Mouse (Mus musculus) cerebellum, adult 8-10 months (tissue): ENCODE measurements around the gene Fyn.
A peak's percentile ranks its signal among the peaks of the same experiment; 100 is the strongest.

Experiments
- DNase-seq: peaks from one replicate; pipeline ENCODE4 v3.0.0; 2022

The Fyn gene

DNA sequence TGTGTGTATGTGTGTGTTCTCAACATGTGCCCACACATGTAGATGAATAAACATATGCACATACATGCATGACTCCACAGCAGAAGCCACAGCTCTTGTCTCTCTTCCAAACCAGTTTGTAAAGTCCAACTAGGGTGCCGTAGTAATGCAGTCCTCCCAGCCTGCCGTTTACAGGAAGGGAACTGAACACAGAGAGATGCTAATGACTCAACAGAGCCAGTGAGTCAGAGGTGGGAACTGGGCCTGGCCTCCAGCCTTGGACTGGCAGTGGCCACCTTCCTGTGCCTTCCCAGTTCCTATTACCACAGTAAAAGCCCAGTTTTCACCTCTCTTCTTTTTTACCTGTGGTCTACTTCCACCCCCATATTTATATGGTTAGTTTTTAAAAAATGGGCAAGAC is 46.9 kb downstream of the Fyn start:
- peak; percentile 54 for DNase-seq

DNA sequence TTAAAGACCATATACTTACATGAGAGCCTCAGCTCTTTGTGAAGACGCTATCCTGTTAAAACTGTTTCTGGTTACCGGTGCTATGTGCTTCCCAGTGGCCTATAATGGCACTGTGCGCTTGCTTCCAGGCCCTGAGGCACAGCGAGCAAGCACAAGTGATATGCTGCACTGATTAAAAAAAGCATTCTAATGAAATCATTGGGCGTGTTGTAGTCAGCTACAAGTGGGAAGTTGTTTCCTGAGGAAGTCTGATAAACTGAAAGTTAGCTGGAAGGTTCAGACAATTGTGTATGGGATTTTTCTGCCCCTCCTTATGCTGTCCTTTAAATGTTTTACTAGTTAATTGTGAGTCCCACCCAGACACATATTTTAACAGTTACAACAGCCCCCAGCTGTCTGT is 49.0 kb downstream of the Fyn start:
- no peak for DNase-seq

DNA sequence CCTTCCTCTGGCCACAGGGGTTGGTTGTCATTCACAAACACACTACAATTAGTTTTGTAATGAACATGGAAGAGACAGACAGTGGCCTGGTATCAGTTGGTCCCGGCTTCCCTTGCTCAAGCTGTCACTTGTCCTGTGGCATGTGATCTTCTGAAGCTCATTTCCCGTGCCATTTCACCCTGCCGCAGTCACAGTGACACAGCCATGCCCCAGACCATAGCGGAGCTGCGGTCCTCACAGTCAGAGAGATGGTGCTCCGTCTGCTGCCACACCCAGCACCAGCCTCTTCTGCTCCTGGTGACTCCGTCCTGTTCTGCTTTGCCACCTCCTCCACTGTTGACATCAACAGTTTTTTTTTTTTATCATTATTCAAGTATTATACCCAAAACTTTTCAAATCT is 49.7 kb downstream of the Fyn start:
- no peak for DNase-seq

DNA sequence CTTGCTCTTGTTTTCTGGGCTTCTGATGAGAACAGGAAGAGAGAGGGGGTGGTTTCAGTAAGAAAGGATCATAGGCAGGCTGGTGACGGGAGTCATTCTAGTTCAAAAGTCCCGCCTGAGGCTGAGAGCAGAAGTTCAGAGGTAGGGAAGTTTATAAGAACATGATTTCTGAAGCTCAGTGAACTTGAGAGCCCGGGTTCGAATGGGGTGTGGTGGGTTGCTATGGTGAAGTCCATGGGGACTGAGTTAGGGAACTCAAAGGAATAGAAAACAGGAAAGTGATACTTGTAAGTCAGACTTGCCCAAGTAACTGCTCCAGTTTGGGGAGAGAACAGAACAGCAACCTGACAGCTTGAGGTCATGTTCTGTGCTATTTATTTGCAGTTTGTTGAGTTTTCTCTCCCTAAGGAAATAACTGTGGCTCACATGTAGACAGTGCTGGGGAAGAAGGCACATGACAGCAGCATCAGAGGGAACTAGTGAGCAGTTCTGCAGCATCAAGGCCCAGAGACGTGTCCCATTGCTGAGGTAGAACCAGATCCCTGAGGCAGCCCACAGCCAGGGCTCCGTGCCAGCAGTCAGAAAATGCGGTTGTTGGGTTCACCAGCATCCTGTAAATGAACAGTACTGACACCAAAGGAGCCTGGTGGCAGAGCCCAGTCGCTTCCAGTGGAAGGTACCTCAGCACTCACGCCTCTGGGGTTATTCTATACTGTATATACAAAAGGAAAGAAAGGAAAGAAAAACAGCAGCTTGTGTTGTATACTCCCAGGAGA is 52.4 kb downstream of the Fyn start:
- peak; percentile 58 for DNase-seq

DNA sequence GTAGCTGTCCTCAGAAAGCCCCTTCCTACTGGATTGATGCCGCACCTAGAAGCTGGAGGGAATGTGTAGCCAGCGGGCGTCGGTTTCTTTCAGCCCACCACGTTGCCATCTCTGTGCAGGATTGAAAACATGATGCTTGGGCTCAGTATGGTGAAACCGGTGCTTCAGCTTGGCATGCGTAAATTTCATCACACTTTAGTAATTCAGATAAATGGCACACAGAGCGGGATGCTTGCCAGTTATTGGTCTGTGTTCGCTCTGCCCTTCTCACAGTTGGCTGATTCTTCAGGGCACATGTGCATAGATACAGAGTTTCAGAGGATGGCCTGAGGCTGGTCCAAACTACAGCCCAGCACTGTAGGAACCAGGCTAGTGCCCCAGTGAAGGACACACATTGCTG is 53.1 kb downstream of the Fyn start:
- DNase-seq = no peak

DNA sequence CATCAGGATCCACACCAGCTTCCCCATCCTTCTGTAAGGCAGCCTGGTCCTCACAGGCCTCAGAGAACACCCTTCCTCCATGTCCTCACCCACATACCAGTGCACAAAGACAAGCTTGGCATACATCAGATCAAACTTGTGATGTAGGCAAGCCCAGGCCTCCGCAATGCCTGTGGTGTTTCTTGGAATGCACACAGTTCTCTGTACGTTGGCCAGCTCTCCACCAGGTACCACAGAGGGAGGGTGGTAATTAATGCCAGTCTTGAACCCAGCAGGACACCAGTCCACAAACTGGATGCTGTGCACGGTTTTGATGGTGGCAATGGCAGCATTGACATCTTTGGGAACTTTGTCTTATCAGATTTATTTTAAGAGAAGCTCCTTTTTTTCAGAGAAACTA is 56.0 kb downstream of the Fyn start:
- peak; percentile 35 for DNase-seq

DNA sequence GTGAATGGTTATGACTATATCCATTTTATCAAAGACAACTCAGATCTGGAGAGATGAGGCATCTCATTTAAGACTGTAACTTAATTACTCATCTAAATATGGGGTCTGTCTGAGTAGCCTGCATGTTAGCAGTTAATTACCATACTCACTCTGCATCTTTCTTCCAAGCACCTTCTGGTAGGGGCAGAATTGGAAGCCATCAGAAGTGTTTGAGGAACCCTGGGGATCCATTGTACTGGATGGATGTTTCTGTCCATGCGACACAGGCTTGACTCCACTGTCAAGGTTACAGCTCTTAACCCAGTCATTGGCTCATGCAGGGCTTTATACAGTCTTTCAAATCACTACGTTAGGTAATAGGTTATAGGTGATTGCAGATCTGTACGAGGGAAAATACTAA is 57.4 kb downstream of the Fyn start:
- no peak for DNase-seq

DNA sequence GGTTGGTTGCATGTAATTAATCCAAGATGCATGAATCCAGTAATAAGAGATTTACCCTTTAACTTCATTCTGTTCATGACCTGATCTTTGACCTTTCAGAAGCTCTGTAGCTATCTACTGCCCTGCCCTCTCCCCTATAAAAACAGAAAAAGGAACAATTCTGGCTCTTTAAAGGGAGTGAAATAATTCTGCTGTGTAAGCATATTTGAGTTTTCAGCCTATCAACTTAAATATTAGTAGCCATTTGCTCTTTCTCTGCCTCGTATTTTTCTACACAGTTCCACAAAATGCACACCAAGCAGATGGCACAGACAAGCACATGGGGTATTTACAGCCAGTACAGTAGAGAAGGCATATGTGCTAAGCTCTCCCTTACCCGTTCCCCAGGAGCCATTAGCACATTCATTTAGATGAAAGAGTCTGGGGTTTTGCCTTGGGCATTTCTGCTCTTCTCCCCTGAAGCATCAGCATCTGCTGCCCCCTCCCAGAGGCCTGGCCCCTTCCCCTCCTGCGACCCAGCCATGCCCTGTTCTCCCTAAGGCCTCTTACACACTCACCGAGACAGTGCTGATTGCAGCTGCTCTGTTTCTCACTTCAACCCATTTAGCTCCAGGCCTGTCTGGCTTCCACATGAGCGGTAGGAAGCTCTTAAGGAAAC is 58.3 kb downstream of the Fyn start:
- no peak for DNase-seq

DNA sequence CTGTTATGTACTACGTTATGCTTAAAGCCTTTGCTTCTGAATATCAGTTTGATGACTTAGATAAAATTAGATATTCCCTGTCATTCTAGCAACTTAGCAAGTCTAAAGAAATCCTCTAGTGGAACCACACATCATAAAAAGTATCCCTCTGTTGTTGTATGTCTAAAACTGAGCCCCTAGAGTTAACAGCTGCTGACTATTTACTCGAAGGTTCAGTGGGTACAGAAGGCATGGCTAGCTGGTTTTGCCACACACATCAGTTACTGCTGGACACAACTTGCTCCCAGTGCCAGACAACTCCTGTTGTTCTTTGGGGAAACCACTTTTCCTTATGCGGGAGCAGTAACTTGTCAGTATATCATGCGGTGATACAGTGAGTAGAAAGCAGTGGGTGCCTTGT is 61.0 kb downstream of the Fyn start:
- no peak for DNase-seq

DNA sequence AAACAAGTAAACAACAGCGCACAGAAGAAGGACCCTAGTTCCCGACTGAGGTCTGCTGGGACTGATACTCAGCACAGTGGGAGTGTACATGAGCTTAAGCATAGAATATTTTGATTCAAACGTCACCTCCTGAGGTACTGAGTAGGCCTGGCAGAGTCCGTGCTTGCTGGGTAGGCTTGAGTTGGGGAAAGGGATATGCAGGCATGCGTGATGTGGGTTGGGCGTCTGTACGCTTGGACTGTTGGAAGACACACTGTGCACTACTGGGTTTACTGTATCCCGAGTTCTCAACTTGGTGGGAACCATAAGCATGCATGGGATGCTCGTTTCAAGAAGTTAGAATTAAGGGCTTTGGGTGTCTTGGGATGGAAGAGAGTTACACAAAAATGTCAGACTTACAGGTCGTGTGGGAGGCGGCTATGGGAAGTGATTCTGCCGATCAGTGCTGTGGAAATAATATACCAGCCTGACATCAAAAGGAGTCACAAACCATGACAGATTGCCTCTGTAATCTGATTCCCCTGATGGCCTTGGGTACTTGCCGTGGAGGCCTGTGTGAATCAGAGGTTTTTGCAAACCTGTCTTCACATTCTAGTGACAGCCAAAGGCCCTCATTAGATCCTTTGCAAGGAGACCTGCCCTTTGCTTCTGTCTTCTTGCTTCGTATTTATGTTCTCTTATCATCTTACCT is 61.6 kb downstream of the Fyn start:
- no peak for DNase-seq

DNA sequence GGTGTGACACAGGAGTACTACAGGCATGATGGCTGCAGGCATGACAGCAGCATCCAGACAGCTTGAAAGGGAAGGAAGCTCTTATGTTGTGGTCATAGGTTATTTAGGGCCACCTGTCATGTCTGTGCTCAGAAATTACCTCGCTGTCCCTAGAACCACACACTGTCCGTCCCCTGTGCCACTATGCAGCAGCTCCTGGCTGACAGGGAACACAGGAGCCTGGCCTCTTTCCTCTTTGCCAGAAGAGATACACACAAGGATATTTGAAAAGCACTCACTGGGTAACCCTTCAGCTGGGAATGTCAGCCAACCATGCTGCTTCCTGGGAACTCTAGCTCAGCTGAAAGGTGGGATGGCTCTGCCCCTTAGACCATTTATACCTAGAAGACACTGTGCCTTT is 62.6 kb downstream of the Fyn start:
- no peak for DNase-seq

DNA sequence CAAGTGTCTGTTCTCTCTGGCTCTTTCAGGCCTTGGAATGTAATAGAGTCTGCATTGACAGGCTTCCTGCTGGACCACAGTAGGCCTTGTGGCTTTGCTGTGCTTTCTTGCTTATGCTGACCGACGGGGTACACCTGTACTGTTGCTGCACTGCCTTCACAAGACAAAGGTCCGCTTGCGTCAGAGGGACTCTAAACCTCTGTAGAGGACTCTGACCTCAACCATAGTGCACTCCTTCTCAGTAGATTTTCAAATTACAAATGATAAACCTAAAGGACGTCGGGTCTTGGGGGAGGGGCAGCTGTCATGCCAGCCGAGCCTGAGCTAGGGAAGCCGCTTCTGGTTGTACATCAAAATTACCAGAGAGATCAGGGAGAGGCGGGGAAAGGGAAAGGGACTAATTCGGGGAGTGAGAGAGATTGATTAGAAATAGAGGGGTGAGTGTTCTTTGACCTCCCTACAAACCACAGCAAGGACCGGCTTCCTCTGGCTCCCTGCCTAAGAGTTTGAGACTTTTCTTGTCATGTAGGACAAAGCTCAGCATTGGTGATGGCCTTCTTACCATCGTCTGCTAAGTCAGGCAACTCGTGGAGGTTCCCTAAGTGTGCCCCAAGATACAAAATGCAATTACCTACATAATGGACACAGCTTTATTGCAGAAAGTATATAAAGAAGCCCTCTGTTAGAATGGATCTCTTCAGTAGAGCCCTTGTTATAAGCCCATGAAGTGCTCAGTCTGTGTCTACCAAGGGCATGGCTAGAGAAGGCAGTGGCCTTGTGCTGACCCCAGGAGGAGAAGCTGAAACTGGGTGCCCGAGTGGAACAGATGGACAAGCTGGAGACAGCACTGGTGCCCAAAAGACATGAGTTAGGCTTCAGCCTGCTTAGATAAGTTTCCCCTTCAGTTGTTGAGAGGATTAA is 64.3 kb downstream of the Fyn start:
- no peak for DNase-seq

DNA sequence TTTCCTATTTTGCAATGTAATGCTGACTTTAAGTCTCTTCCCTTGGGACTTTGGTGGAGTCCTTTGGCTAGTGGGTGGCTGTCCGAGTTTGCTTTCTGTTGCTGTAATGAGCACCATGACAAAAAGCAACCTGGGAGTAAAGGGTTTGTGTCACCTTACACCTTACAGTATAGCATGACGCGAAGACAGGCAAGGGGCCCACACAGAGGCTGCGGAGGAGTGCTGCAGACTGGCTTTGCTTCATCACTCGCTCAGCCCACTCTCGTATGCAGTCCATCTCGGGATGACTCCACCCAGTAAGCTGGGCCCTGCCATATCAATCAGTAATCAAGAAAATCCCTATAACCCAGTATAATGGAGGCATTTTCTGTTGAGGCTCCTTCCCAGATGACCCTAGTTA is 65.2 kb downstream of the Fyn start:
- no peak for DNase-seq

DNA sequence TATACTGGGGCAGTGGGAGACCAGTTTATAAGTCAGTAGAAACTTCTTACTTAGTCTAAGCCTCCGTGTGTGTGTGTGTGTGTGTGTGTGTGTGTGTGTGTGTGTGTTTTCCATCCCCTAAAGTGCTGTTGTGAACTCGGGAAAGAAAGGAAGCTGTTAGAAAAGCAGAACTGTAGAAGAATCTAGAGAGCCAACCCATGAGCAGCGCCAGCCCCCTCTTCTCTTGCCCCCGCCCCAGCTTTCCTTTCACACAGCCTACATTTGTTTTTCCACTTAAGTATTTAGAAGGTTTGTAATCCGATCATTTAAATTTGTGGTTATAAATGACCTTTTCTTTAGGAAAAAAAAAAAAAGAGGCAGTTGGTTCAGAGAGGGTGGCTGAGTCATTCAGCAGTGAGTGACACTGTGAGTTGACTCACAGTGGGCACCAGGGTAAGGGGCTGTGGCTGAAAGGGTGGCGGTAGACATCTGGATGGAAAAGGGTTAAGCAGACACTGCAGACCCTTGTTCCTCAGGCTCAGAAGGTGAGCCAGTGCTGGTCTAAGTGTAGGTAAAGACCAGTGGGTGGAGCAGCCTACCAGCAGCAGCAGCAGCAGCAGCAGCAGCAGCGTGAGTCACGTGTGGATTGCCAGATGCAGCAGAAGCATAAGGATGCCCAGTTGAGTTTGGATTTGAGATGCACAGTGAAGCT is 66.2 kb downstream of the Fyn start:
- no peak for DNase-seq

DNA sequence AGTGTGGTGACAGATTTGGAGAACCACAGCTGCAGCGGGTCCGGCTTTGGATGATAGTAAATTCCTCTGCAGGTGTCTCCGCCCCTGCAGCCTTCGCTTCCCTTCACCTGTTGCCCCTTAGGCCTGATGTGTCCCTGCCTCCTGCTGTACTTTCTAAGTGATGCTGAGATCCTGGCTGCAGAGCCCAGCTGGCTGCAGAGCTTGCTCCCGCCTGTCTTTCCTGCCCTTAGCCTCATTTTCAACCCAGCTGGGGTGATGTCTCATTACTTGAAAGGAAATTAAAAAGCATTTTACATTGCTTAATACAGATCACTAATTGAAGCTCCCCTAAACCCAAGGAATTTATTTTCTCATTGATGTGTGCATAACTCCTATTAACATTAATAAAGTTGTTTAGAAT is 70.2 kb downstream of the Fyn start:
- no peak for DNase-seq

DNA sequence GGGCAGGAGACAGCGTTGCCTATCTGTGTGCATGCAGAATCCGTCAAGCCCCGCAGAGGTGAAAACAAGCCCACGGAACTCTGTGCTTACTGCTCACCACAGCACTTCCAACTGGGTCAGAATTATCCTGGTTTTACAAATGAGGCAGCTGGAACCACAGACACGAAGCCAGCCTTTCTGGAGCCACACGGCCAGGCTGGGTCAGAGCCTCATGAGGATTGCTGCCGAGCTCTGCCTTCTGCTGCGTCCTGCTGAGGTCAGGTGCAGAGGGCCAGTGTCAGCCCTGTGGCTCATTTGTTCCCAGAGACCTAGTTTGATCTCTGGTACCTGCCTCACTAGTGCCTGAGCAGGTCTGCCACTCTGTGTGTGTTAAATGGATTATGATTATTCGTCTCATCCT is 71.9 kb downstream of the Fyn start:
- no peak for DNase-seq

DNA sequence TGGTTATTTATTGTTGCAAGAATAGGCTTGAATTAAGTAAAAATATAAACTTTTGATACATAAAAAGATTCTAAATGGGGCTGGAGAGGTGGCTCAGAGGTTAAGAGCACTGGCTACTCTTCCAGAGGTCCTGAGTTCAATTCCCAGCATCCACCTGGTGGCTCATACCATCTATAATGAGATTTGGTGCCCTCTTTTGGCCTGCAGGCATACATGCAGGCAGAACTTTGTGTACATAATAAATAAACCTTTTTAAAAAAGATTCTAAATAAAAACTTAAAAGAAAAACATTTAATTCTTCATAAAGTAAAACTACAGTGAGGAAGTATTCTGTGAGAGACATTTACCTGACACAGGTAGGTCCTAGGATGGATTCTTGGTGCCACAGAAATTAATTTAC is 73.0 kb downstream of the Fyn start:
- no peak for DNase-seq

DNA sequence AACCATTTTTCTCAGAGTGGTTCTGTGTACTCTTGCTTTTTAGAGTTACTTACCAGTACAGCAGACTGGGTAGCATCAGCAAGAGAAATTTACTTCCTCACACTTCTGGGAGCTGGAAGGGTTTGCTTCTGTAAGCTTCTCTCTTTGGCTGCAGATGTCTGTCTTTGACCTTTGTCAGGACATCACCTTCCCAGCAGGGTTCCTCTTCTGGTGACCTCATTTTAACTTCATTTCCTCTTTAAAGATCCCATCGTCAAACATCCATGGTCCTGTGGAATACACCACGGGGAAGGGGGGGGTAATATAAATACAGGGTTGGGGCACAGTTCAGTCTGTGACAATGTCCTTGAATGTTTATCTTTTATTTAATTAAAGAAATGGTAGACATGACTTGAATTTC is 74.5 kb downstream of the Fyn start:
- DNase-seq = no peak

DNA sequence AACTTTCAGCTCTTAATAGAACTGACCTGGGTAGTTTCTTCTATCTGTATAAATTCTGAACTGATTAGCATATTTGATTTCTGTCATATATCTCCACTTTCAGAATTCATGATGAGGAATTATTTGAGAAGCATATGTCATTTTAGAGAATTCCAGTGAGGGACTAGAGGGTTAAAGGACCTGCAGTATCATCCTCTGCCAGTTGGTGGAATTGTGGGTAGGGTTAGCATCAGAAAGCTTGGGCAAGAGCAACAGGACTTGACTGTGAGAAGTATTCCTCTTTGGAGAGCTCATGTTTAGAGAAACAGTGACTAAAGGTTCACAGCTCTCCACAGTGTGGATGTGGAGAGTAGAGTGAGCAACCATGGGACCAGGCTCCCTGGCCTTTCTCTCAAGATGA is 75.3 kb downstream of the Fyn start:
- no peak for DNase-seq

DNA sequence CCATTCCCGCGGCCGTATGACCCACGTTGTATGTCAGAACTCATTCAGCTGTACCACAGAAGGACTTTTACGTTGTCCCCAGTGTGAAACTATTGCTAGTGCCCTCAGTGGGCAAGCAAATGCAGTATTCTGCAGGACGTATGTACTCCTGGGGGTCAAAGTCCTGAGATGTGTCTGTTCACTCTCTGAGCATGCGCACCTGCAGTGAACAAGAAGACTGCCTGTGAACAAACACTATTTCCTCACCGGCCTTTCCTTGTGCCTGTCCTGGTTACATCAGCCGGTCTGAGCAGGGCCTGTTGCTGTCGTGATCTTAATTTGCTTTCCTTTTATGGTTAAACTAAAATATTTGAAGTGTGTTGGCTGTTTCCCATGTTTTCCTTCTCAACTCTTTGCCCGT is 77.2 kb downstream of the Fyn start:
- no peak for DNase-seq

DNA sequence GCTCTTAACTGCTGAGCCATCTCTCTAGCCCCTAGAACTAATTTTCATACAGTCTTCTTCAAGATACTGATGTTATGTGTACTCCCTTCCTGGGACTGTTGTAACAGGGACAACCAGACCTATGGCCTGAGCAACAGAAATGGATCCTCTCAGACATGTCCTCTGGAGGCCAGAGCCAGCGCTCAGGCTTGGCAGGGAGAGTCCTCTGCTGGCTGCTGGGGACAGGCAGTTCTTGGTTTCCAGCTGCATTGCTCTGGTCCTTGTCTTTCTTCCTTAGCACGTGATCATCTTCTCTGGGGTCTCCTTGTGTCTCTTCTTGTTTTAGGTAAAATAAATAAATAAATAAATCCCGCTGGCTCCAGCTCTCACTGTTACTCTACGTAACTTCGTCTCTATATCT is 78.1 kb downstream of the Fyn start:
- no peak for DNase-seq

DNA sequence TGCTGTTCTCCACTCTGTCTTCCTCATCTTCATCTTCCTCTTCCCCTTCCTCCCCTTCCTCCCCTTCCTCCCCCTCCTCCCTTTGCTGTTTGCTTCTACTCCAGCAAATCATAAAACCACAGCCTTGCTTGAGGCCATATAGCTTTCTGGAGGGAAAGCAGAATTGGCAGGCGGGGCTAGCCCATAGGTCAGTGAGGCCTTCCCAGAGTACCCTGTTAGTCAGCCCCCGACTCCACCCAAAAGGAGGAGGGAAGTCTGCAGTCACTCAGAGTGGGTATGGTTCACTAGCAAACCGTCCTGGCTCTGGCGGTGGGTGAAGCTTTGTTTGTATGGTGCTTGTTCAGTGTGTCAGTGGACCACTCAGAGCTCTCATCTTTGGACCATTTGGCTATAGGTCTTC is 80.5 kb downstream of the Fyn start:
- DNase-seq = no peak

DNA sequence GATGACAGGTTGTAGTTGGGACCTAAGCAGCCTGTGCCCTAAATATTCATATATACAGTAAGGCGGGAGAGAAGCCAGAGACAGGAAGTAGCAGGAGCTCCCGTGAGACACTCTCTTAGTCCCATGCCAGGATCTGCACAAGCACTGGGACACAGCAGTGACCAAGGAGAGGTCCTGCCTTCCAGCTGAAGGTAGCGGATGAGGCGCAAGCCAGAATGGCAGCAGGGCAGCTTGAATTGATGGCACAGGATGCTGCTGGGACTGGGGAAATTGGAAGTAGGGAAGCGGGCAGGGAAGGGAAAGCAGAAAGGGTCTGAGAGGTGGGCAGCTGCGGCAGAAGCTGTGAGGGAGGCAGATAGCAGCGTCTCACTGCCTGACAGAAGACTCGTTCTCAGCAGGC is 81.7 kb downstream of the Fyn start:
- DNase-seq = no peak
